Mouse (Mus musculus): ENCODE measurements around the gene Caln1. TPM values are rescaled to one million over a fixed set of nuclear protein-coding genes. Genes with fewer than 3 reads are reported as not detected.
A peak's percentile ranks its signal among the peaks of the same experiment; 100 is the strongest.

Gene Caln1
- 0.11 and 0.17 TPM in 2 replicates for polyA plus RNA-seq (2015; fragmentation: Nextera tagmentation; extraction: Ambion mirVana)

DNA sequence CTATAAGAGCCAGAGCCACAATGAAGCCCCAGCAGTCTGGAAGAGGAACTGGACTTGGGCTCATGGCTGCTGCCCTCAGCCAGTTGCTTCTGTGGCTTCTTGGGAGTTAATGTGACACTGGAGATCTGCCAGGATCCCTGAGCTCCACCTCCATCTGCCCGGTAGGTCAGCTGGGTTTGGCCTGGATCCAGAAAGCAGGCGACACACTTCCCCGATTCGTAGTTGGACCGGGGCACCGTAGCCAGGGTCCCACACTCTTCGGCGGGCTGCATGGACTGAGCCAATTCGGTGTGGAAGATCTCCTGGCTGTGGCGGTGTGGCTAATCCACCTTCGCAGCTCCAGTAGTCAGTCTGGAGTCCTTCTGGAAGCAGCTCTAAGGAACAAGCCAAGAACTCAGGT is at the start of gene Caln1:
Caln1 (plus strand) TSS at position 219 of the 400 bp plus-strand sequence.
- 56% methylated on average over 11 of the region's 11 CpGs for WGBS
- Histone ChIP-seq H3K27me3 (ENCODE audit: insufficient read depth, low read length) (no peaks in the 10 kb centered on the region), H3K4me3 (replicated peaks; ENCODE audit: low read depth, low read length) (no peak within 1 kb of the TSS), H3K27ac (no peak within 1 kb of the TSS), H3K9me3 (replicated peaks; ENCODE audit: low read length) (no peaks in the 10 kb centered on the region), H3K36me3 (ENCODE audit: insufficient read depth, low read length) (no peaks in the 10 kb centered on the region), H3K4me1 (replicated peaks; ENCODE audit: insufficient read depth, low read length) (no peaks in the 10 kb centered on the region), H3K9ac (ENCODE audit: low read depth, low read length) (no peak within 1 kb of the TSS), H3K4me2 (ENCODE audit: low read length) (no peak within 1 kb of the TSS)
- TF ChIP-seq CTCF (IDR thresholded peaks at IDR 0.05; ENCODE audit: low read depth), result no peak
- ATAC-seq (replicated peaks; ENCODE audit: low FRiP score, low read depth) (no peak), DNase-seq (ENCODE audit: low spot score) (no peak)

DNA sequence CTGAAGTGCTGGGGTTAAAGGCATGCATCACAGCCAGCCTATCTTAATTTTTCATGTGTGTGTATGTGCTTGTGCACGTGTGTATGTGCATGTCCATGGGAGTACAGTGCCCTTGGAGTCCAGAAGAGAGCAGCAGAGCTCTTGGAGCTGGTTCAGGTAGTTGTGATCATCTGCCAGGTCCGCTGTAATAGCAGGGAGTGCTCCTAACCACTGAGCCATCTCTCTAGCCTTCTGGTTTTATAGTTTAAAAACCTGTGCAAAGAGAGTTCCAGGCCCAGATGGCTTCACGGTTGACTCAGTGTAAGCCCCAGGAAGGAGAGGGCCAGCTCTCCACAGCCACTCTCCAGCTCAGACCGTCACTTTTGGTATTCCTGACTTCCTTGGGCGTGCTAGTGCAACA is 49.5 kb upstream of the Caln1 start:
- H3K9ac ChIP-seq (ENCODE audit: low read depth, low read length), result no peak overlapping the region
- H3K27ac ChIP-seq, result no peak overlapping the region
- H3K4me1 ChIP-seq (replicated peaks; ENCODE audit: insufficient read depth, low read length), result no peaks in the 10 kb centered on the region
- WGBS, result 91% methylated on average over 5 of the region's 5 CpGs
- H3K4me2 ChIP-seq (ENCODE audit: low read length), result no peak overlapping the region
- DNase-seq (ENCODE audit: low spot score) (no peak), ATAC-seq (replicated peaks; ENCODE audit: low FRiP score, low read depth) (no peak)
- peaks cover 4% of the 10 kb centered on the region; the same call in 1 of the 2 replicates for H3K36me3 ChIP-seq (ENCODE audit: insufficient read depth, low read length)
- no peak for TF ChIP-seq CTCF (IDR thresholded peaks at IDR 0.05; ENCODE audit: low read depth)
- H3K27me3 ChIP-seq (ENCODE audit: insufficient read depth, low read length), result no peaks in the 10 kb centered on the region
- no peaks in the 10 kb centered on the region for H3K9me3 ChIP-seq (replicated peaks; ENCODE audit: low read length)
- H3K4me3 ChIP-seq (replicated peaks; ENCODE audit: low read depth, low read length), result no peak overlapping the region

DNA sequence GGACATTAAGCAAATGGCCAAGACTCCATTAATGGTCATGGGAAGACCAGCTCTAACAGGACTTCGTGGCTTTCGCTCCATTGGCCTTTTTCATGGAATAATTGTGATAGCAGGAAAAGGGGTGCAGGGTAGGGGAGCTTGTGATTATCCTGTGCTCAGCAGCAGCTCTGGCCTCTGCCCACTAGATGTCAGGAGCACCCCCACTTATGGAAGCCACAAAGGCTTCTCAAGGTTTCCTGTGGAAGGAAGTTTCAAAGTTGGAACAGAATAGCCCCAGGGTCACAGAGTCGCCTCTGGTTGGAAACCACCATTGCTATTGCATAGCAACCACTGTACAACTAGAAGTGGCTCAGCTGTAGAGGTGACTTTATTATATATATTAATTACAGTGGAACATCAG is 48.8 kb upstream of the Caln1 start:
- Histone ChIP-seq H3K9ac (ENCODE audit: low read depth, low read length) (no peak overlapping the region), H3K27me3 (ENCODE audit: insufficient read depth, low read length) (no peaks in the 10 kb centered on the region), H3K4me1 (replicated peaks; ENCODE audit: insufficient read depth, low read length) (no peaks in the 10 kb centered on the region), H3K9me3 (replicated peaks; ENCODE audit: low read length) (no peaks in the 10 kb centered on the region), H3K27ac (no peak overlapping the region), H3K36me3 (ENCODE audit: insufficient read depth, low read length) (0 out of 2 replicates have a peak, but pooled peaks cover 9% of the 10 kb centered on the region), H3K4me2 (ENCODE audit: low read length) (no peak overlapping the region), H3K4me3 (replicated peaks; ENCODE audit: low read depth, low read length) (no peak overlapping the region)
- ATAC-seq (replicated peaks; ENCODE audit: low FRiP score, low read depth), result no peak
- DNase-seq (ENCODE audit: low spot score), result peak; percentile 66
- WGBS, result 67% methylated on average over 3 of the region's 3 CpGs
- TF ChIP-seq CTCF (IDR thresholded peaks at IDR 0.05; ENCODE audit: low read depth), result peak; percentile 65

DNA sequence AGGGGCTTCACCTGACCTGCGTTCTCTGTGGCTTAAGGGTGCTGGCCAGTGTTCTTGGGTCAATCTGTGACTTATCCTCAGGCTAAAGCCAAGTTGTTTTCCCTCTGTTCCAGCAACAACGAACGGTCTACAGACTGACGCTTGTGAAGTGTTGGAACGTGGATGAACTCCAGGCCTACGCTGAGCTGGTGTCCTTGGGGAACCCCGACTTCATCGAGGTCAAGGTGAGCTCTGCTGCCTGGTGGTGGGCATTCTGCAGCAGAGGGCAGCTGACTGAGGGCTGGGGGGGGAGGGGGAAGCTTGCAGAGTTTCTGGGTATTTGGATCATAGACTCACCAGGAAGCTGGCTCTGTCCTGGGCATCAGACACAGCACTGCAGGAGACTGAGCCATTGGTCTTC is 43.8 kb upstream of the Caln1 start:
- Histone ChIP-seq H3K9ac (ENCODE audit: low read depth, low read length) (no peak overlapping the region), H3K27ac (no peak overlapping the region), H3K27me3 (ENCODE audit: insufficient read depth, low read length) (no peaks in the 10 kb centered on the region), H3K4me1 (replicated peaks; ENCODE audit: insufficient read depth, low read length) (0 out of 2 replicates have a peak, but pooled peaks cover 4% of the 10 kb centered on the region), H3K9me3 (replicated peaks; ENCODE audit: low read length) (no peaks in the 10 kb centered on the region), H3K4me2 (ENCODE audit: low read length) (no peak overlapping the region), H3K4me3 (replicated peaks; ENCODE audit: low read depth, low read length) (no peak overlapping the region), H3K36me3 (ENCODE audit: insufficient read depth, low read length) (0 out of 2 replicates have a peak, but pooled peaks cover 8% of the 10 kb centered on the region)
- TF ChIP-seq CTCF (IDR thresholded peaks at IDR 0.05; ENCODE audit: low read depth), result no peak
- DNase-seq (ENCODE audit: low spot score) (no peak), ATAC-seq (replicated peaks; ENCODE audit: low FRiP score, low read depth) (no peak)
- WGBS, result 90% methylated on average over 8 of the region's 8 CpGs

DNA sequence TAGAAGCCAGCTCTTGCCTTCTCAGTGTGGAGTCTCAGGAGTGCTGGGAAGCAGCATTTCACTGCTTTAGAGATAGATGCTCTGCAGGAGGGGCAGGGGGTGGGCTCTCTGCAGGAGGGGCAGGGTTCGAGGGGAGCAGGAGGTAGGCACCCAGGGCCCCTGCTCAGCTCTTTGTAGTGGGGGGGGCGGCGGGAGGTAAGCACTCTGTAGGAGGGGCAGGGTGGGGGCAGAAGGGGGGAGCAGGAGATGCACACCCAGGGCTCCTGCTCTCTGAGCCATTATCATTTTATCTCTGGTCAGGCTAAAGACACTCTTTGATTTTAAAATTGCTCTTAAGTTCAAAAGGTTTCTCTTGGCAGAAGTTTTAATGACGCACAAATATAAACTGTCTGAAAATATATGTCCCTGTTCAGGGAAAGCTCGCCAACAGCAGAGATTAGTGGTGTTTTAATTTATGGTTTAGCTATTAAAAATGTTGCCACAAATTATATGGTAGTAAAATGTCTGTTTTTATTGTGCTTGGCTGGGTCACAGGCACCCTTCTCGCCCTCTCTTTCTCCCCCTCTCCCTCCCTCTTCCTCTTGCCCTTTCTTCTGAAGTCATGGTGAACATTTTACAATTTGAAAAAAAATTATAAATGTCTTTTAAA is 41.5 kb upstream of the Caln1 start:
- peak; percentile 84 for DNase-seq (ENCODE audit: low spot score)
- TF ChIP-seq CTCF (IDR thresholded peaks at IDR 0.05; ENCODE audit: low read depth), result no peak
- Histone ChIP-seq H3K9me3 (replicated peaks; ENCODE audit: low read length) (no peaks in the 10 kb centered on the region), H3K27ac (no peak overlapping the region), H3K27me3 (ENCODE audit: insufficient read depth, low read length) (no peaks in the 10 kb centered on the region), H3K4me1 (replicated peaks; ENCODE audit: insufficient read depth, low read length) (0 out of 2 replicates have a peak, but pooled peaks cover 4% of the 10 kb centered on the region), H3K4me3 (replicated peaks; ENCODE audit: low read depth, low read length) (no peak overlapping the region), H3K36me3 (ENCODE audit: insufficient read depth, low read length) (0 out of 2 replicates have a peak, but pooled peaks cover 8% of the 10 kb centered on the region), H3K9ac (ENCODE audit: low read depth, low read length) (no peak overlapping the region), H3K4me2 (ENCODE audit: low read length) (no peak overlapping the region)
- ATAC-seq (replicated peaks; ENCODE audit: low FRiP score, low read depth), result 0 out of 2 replicates have a peak, but pooled peaks have one; percentile 7
- WGBS, result 34% methylated on average over 6 of the region's 6 CpGs

DNA sequence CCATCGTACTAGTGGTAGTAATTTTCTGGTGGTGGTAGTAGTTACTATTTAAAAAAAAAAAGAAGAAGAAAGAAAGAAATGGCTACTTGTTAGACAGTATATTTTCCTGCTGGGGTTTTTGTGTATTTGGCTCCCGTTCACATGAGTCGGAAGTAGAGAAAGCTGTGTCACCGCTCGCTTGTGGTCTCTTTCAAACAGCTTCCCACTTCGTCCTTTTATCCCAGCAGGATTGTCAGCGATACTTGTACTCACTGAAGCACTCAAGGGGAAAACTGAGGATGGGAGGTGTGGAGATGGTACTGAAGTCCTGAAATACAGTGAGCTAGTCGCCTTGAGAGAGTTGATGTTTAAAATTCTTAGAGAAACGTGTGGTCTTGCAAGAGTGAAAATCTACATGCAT is 40.9 kb upstream of the Caln1 start:
- H3K9ac ChIP-seq (ENCODE audit: low read depth, low read length), result no peak overlapping the region
- H3K4me3 ChIP-seq (replicated peaks; ENCODE audit: low read depth, low read length), result no peak overlapping the region
- no peak overlapping the region for H3K4me2 ChIP-seq (ENCODE audit: low read length)
- 0 out of 2 replicates have a peak, but pooled peaks cover 4% of the 10 kb centered on the region for H3K4me1 ChIP-seq (replicated peaks; ENCODE audit: insufficient read depth, low read length)
- WGBS, result 47% methylated on average over 9 of the region's 9 CpGs
- ATAC-seq (replicated peaks; ENCODE audit: low FRiP score, low read depth), result no peak
- TF ChIP-seq CTCF (IDR thresholded peaks at IDR 0.05; ENCODE audit: low read depth), result no peak
- H3K27ac ChIP-seq, result peak overlapping the region; percentile 52
- 0 out of 2 replicates have a peak, but pooled peaks cover 8% of the 10 kb centered on the region for H3K36me3 ChIP-seq (ENCODE audit: insufficient read depth, low read length)
- no peaks in the 10 kb centered on the region for H3K27me3 ChIP-seq (ENCODE audit: insufficient read depth, low read length)
- peak; percentile 63 for DNase-seq (ENCODE audit: low spot score)
- H3K9me3 ChIP-seq (replicated peaks; ENCODE audit: low read length), result no peaks in the 10 kb centered on the region
